Mouse (Mus musculus) MEL (cell line): ENCODE results near the gene 4931428F04Rik. TPM values are rescaled to one million over a fixed set of nuclear protein-coding genes. Genes with fewer than 3 reads are reported as not detected.

Experiments
- DNase-seq: peaks from one replicate; pipeline ENCODE4 v3.0.0; 2011; ENCODE audit warnings: low read depth, low spot score
- H3K27ac ChIP-seq: 2 replicates; pipeline ENCODE4 v1.5.1; 2012; ENCODE audit warnings: low read depth, mild to moderate bottlenecking, control low read depth, low read length, moderate library complexity; ENCODE audit not compliant: control insufficient read depth
- H3K27me3 ChIP-seq, 2 experiments: fragments of 150-350 bp in 1 of 2; sonication (generic) in 1 of 2; 2 replicates each; pipeline ENCODE4 v1.6.1; 2012; ENCODE audit warnings: low read length in 2 of 2, mild to moderate bottlenecking in 2 of 2, improper control_type of control experiment in 1 of 2, moderate library complexity in 1 of 2; ENCODE audit not compliant: insufficient read depth in 2 of 2, control insufficient read depth in 1 of 2
- H3K36me3 ChIP-seq, 2 experiments: 2 replicates each; pipeline ENCODE4 v1.6.1; 2012 to 2014; ENCODE audit warnings: low read length in 2 of 2, improper control_type of control experiment in 1 of 2, inconsistent platforms in 1 of 2, mild to moderate bottlenecking in 1 of 2; ENCODE audit not compliant: insufficient read depth in 2 of 2, control insufficient read depth in 1 of 2
- H3K4me1 ChIP-seq, 2 experiments: fragments of 150-350 bp in 1 of 2; sonication (generic) in 1 of 2; 2 replicates each; pipeline ENCODE4 v1.6.1; 2012; ENCODE audit warnings: low read length in 2 of 2, improper control_type of control experiment in 1 of 2, mild to moderate bottlenecking in 1 of 2; ENCODE audit not compliant: insufficient read depth in 2 of 2, control insufficient read depth in 1 of 2
- H3K4me3 ChIP-seq, 2 experiments: fragments of 150-350 bp in 1 of 2; sonication (generic) in 1 of 2; 2 replicates each; pipeline ENCODE4 v1.5.1; 2012; ENCODE audit warnings: low read depth in 2 of 2, low read length in 2 of 2, mild to moderate bottlenecking in 2 of 2, moderate library complexity in 2 of 2, control low read depth in 1 of 2, improper control_type of control experiment in 1 of 2; ENCODE audit not compliant: control insufficient read depth in 1 of 2, insufficient read depth in 1 of 2
- H3K79me2 ChIP-seq: 2 replicates; pipeline ENCODE4 v1.6.1; 2012; ENCODE audit warnings: mild to moderate bottlenecking, low read length, moderate library complexity; ENCODE audit not compliant: control insufficient read depth, poor library complexity, insufficient read depth
- H3K9ac ChIP-seq: 2 replicates; pipeline ENCODE4 v1.6.1; 2012; ENCODE audit warnings: low read depth, mild to moderate bottlenecking, control low read depth, low read length, moderate library complexity; ENCODE audit not compliant: control insufficient read depth, poor library complexity, severe bottlenecking
- H3K9me3 ChIP-seq: fragments of 150-350 bp; sonication (generic); replicated peaks from 2 replicates; pipeline ENCODE4 v1.6.1; 2012; ENCODE audit warnings: mild to moderate bottlenecking, low read length, improper control_type of control experiment, moderate library complexity; ENCODE audit not compliant: insufficient read depth
- BHLHE40 ChIP-seq: IDR thresholded peaks from 2 replicates; pipeline ENCODE4 v1.6.1; 2012; ENCODE audit warnings: low read depth, mild to moderate bottlenecking, inconsistent platforms, low read length, improper control_type of control experiment, borderline replicate concordance
- CHD1 ChIP-seq: IDR thresholded peaks from 2 replicates; pipeline ENCODE4 v1.6.1; 2012; ENCODE audit warnings: low read depth, mild to moderate bottlenecking, inconsistent platforms, low read length, improper control_type of control experiment
- CHD2 ChIP-seq: IDR thresholded peaks from 2 replicates; pipeline ENCODE4 v1.6.1; 2011; ENCODE audit warnings: low read length, improper control_type of control experiment
- CTCF ChIP-seq, 3 experiments: IDR thresholded peaks in 2 of 3; conservative IDR thresholded peaks in 1 of 3; 2 replicates each; pipeline ENCODE4 v1.5.1; 2011 to 2012; ENCODE audit warnings: low read length in 3 of 3, low read depth in 2 of 3, mild to moderate bottlenecking in 2 of 3, improper control_type of control experiment in 1 of 3, inconsistent platforms in 1 of 3, mixed read lengths in 1 of 3, moderate library complexity in 1 of 3; ENCODE audit not compliant: control insufficient read depth in 1 of 3, insufficient read depth in 1 of 3, poor library complexity in 1 of 3, severe bottlenecking in 1 of 3
- E2F4 ChIP-seq: IDR thresholded peaks from 2 replicates; pipeline ENCODE4 v1.6.1; 2011; ENCODE audit warnings: low read depth, low read length, improper control_type of control experiment, borderline replicate concordance
- ELF1 ChIP-seq: IDR thresholded peaks from 2 replicates; pipeline ENCODE4 v1.6.1; 2014; ENCODE audit warnings: low read depth, mild to moderate bottlenecking, inconsistent platforms, low read length, improper control_type of control experiment, moderate library complexity
- EP300 ChIP-seq, 2 experiments: IDR thresholded peaks; 2 replicates each; pipeline ENCODE4 v1.6.1; 2011; ENCODE audit warnings: improper control_type of control experiment in 2 of 2, low read length in 2 of 2, low read depth in 1 of 2, mild to moderate bottlenecking in 1 of 2
- ETS1 ChIP-seq: IDR thresholded peaks from 2 replicates; pipeline ENCODE4 v1.6.1; 2012; ENCODE audit warnings: low read depth, mild to moderate bottlenecking, inconsistent platforms, low read length, improper control_type of control experiment, moderate library complexity
- KAT2A ChIP-seq: conservative IDR thresholded peaks from 2 replicates; pipeline ENCODE4 v1.6.1; 2012; ENCODE audit warnings: low read depth, low read length, improper control_type of control experiment, inconsistent platforms
- MAFK ChIP-seq: IDR thresholded peaks from 2 replicates; pipeline ENCODE4 v1.6.1; 2011; ENCODE audit warnings: low read depth, mild to moderate bottlenecking, low read length, improper control_type of control experiment, borderline replicate concordance
- MAX ChIP-seq: IDR thresholded peaks from 2 replicates; pipeline ENCODE4 v1.6.1; 2011; ENCODE audit warnings: low read length, improper control_type of control experiment
- MXI1 ChIP-seq: IDR thresholded peaks from 2 replicates; pipeline ENCODE4 v1.6.1; 2011; ENCODE audit warnings: mild to moderate bottlenecking, low read depth, low read length, improper control_type of control experiment
- NELFE ChIP-seq: IDR thresholded peaks from 2 replicates; pipeline ENCODE4 v1.6.1; 2011; ENCODE audit warnings: low read depth, low read length, improper control_type of control experiment
- NRF1 ChIP-seq: IDR thresholded peaks from 2 replicates; pipeline ENCODE4 v1.6.1; 2014; ENCODE audit warnings: low read depth, mild to moderate bottlenecking, inconsistent platforms, low read length, improper control_type of control experiment, moderate library complexity; ENCODE audit not compliant: poor library complexity, insufficient read depth, severe bottlenecking
- POLR2AphosphoS5 ChIP-seq: IDR thresholded peaks from 2 replicates; pipeline ENCODE4 v1.6.1; 2012; ENCODE audit warnings: low read depth, borderline replicate concordance, mild to moderate bottlenecking, inconsistent platforms, low read length, moderate library complexity, mixed read lengths
- SMC3 ChIP-seq: IDR thresholded peaks from 2 replicates; pipeline ENCODE4 v1.6.1; 2011; ENCODE audit warnings: low read depth, low read length, improper control_type of control experiment
- TAL1 ChIP-seq: IDR thresholded peaks from 2 replicates; pipeline ENCODE4 v1.6.1; 2012; ENCODE audit warnings: mild to moderate bottlenecking, inconsistent platforms, low read length, moderate library complexity, mixed read lengths
- ZNF384 ChIP-seq: IDR thresholded peaks from 2 replicates; pipeline ENCODE4 v1.6.1; 2012; ENCODE audit warnings: low read depth, mild to moderate bottlenecking, inconsistent platforms, low read length, improper control_type of control experiment
- polyA plus RNA-seq, 2 experiments: library from polyadenylated mRNA; stranded (reverse) in 1 of 2; unstranded in 1 of 2; fragments of >175 nt in 1 of 2; fragments of >200 nt in 1 of 2; gene quantifications; 2 replicates each; pipeline versions ENCODE4 v1.2.1 to v1.2.4; 2012; ENCODE audit warnings: low replicate concordance in 2 of 2, low read depth in 1 of 2; ENCODE audit not compliant: insufficient read length in 2 of 2, insufficient read depth in 1 of 2, missing spikeins in 1 of 2
- total RNA-seq: library from RNA; depleted of rRNA; stranded (reverse); fragments of 300-350 nt; gene quantifications from 2 replicates; pipeline ENCODE4 v1.2.3, GENCODE M21; 2012; rRNA removed

4931428F04Rik gene
- total and polyA plus RNA-seq, 3 experiments = 8.2 to 13.0 TPM; not detected in 1

DNA sequence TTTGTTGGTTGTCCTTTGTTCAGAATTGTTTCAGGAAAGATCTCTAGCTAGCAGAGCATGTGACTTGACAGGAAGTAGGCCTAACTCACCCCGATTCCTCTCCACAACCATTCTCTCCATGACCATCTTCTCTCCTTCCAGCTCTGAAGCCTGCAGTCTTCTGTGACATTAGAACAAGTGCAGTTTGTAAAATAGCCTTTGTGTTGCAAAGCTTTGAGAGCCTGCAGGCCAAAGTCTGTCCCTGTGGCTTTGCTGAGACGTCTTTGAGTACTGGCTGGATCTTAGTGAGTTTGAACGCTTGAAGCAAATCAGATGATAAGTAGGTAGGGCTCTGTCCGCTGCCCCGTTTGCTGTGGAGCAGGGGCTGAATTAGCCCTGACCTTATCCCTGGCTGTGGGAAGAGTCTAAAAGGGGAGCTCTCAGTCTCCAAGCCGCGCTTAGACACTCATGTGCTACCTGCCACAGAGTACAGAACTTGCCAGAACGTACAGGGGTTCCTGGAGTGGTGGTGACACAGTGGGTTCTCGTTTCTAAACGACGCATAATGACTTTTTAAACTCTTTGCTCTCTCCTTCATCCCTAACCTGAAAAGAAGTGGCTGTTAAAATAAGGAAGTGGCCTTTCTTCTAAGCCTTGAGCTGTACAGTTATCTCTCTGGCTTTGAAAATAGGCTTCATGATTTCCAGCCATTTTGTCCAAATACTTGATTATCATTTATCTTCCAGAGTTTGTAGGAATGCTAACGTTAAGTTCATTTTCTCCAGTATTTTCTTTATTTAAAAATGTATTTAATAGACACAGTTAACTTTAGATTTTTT lies 58.0 kb downstream of the 4931428F04Rik start:
- Histone ChIP-seq H3K9me3 (no peaks in the 10 kb centered on the region), H3K27ac (peak overlapping the region; percentile 1; the same call in 1 of the 2 replicates), H3K4me1 (peaks cover 2 to 8% of the 10 kb centered on the region in 2 experiments; a peak in 3 of 4 replicates), H3K4me3 (no peak overlapping the region), H3K36me3 (peaks cover 5 to 24% of the 10 kb centered on the region in 2 experiments), H3K9ac (no peak overlapping the region), H3K79me2 (peaks cover 8% of the 10 kb centered on the region), H3K27me3 (no peaks in the 10 kb centered on the region)
- DNase-seq = peak; percentile 56
- no peak for TF ChIP-seq E2F4
- no peak for TF ChIP-seq NRF1
- TF ChIP-seq SMC3 = no peak
- TF ChIP-seq BHLHE40 = no peak
- no peak for TF ChIP-seq ZNF384
- 0 out of 2 replicates have a peak, but pooled peaks have one; percentile 17 for TF ChIP-seq MAX
- peak in 1 of 2 experiments; percentile 60; a peak in 2 of 4 replicates for TF ChIP-seq EP300 (IDR thresholded peaks at IDR 0.05; ENCODE audit: low read depth in 1 of 2, low read length in 2 of 2)
- TF ChIP-seq CHD2 = no peak
- no peak for TF ChIP-seq ETS1
- TF ChIP-seq KAT2A = no peak
- no peak for TF ChIP-seq TAL1
- TF ChIP-seq NELFE = no peak
- TF ChIP-seq ELF1 = peak; percentile 37; the same call in 1 of the 2 replicates
- no peak for TF ChIP-seq POLR2AphosphoS5
- TF ChIP-seq MAFK = no peak
- no peak for TF ChIP-seq CTCF (IDR thresholded peaks at IDR 0.05 in 2 of 3, conservative IDR thresholded peaks at IDR 0.05 in 1 of 3; ENCODE audit: control insufficient read depth in 1 of 3, insufficient read depth in 1 of 3, low read depth in 2 of 3, low read length in 3 of 3, poor library complexity in 1 of 3, severe bottlenecking in 1 of 3)
- no peak for TF ChIP-seq MXI1
- TF ChIP-seq CHD1 = no peak

Other genes starting within 250 kb of the 4931428F04Rik start
- gene Ces3a, start 241.3 kb downstream of the 4931428F04Rik start, total RNA-seq = not detected in 2 replicates
- not detected for gene Ces3a, start 241.3 kb downstream of the 4931428F04Rik start, polyA plus RNA-seq
- gene Ces3b, start 206.1 kb downstream of the 4931428F04Rik start, total RNA-seq = not detected in 2 replicates
- gene Ces3b, start 206.1 kb downstream of the 4931428F04Rik start, polyA plus RNA-seq = not detected
- gene Ces4a, start 158.1 kb downstream of the 4931428F04Rik start, total RNA-seq = not detected in 2 replicates
- gene Ces4a, start 158.1 kb downstream of the 4931428F04Rik start, polyA plus RNA-seq = not detected
- 32.5 and 40.6 TPM in 2 replicates for gene Cbfb, start 119.2 kb downstream of the 4931428F04Rik start, total RNA-seq
- 10 to 100 TPM in 1 of 2 experiments, not detected in 1; 37.9 TPM for gene Cbfb, start 119.2 kb downstream of the 4931428F04Rik start, polyA plus RNA-seq
- gene D230025D16Rik, start 64.7 kb downstream of the 4931428F04Rik start, total RNA-seq = 16.0 and 18.3 TPM in 2 replicates
- gene D230025D16Rik, start 64.7 kb downstream of the 4931428F04Rik start, polyA plus RNA-seq = 10 to 100 TPM in 1 of 2 experiments, not detected in 1; 22.4 TPM
- gene B3gnt9, start 34.7 kb downstream of the 4931428F04Rik start, total RNA-seq = 2.7 and 2.8 TPM in 2 replicates
- 1 to 10 TPM in 1 of 2 experiments, not detected in 1; 4.7 TPM for gene B3gnt9, start 34.7 kb downstream of the 4931428F04Rik start, polyA plus RNA-seq
- gene Tradd, start 25.3 kb downstream of the 4931428F04Rik start, total RNA-seq = 29.0 and 31.0 TPM in 2 replicates
- gene Tradd, start 25.3 kb downstream of the 4931428F04Rik start, polyA plus RNA-seq = 10 to 100 TPM in 1 of 2 experiments, not detected in 1; 33.5 TPM
- gene Fbxl8, start 25.2 kb downstream of the 4931428F04Rik start, total RNA-seq = 4.1 and 4.8 TPM in 2 replicates
- 1 to 10 TPM in 1 of 2 experiments, not detected in 1; 7.2 TPM for gene Fbxl8, start 25.2 kb downstream of the 4931428F04Rik start, polyA plus RNA-seq
- 1.4 and 1.7 TPM in 2 replicates for gene Hsf4, start 20.1 kb downstream of the 4931428F04Rik start, total RNA-seq
- gene Hsf4, start 20.1 kb downstream of the 4931428F04Rik start, polyA plus RNA-seq = 1 to 10 TPM in 1 of 2 experiments, not detected in 1; 7.1 TPM
- gene Nol3, start 13.7 kb downstream of the 4931428F04Rik start, total RNA-seq = 0.69 and 0.89 TPM in 2 replicates
- under 1 TPM in 1 of 2 experiments, not detected in 1; 0.63 TPM for gene Nol3, start 13.7 kb downstream of the 4931428F04Rik start, polyA plus RNA-seq
- 0.56 and 0.69 TPM in 2 replicates for gene Exoc3l, start 6.2 kb upstream of the 4931428F04Rik start, total RNA-seq
- gene Exoc3l, start 6.2 kb upstream of the 4931428F04Rik start, polyA plus RNA-seq = 1 to 10 TPM in 1 of 2 experiments, not detected in 1; 2.0 TPM
- gene E2f4, start 7.8 kb upstream of the 4931428F04Rik start, total RNA-seq = 95.9 and 98.5 TPM in 2 replicates
- gene E2f4, start 7.8 kb upstream of the 4931428F04Rik start, polyA plus RNA-seq = 100 to 1,000 TPM in 1 of 2 experiments, 10 to 100 TPM in 1; 97.9 to 313 TPM
- gene Elmo3, start 15.7 kb upstream of the 4931428F04Rik start, total RNA-seq = 1.0 and 1.3 TPM in 2 replicates
- 1 to 10 TPM in 1 of 2 experiments, not detected in 1; 2.9 TPM for gene Elmo3, start 15.7 kb upstream of the 4931428F04Rik start, polyA plus RNA-seq
- gene Lrrc29, start 36.4 kb upstream of the 4931428F04Rik start, total RNA-seq = 2.6 and 3.2 TPM in 2 replicates
- 1 to 10 TPM in 1 of 2 experiments, not detected in 1; 6.1 TPM for gene Lrrc29, start 36.4 kb upstream of the 4931428F04Rik start, polyA plus RNA-seq
- gene Tmem208, start 36.5 kb upstream of the 4931428F04Rik start, total RNA-seq = 123 and 149 TPM in 2 replicates
- gene Tmem208, start 36.5 kb upstream of the 4931428F04Rik start, polyA plus RNA-seq = 10 to 100 TPM in 1 of 2 experiments, not detected in 1; 94.5 TPM
- gene Fhod1, start 58.1 kb upstream of the 4931428F04Rik start, total RNA-seq = 2.5 and 2.8 TPM in 2 replicates
- gene Fhod1, start 58.1 kb upstream of the 4931428F04Rik start, polyA plus RNA-seq = 10 to 100 TPM in 1 of 2 experiments, not detected in 1; 10.9 TPM
- gene Slc9a5, start 59.0 kb upstream of the 4931428F04Rik start, total RNA-seq = 0.12 and 0.20 TPM in 2 replicates
- gene Slc9a5, start 59.0 kb upstream of the 4931428F04Rik start, polyA plus RNA-seq = 1 to 10 TPM in 1 of 2 experiments, not detected in 1; 1.9 TPM
- not detected in 2 replicates for gene Plekhg4, start 83.4 kb upstream of the 4931428F04Rik start, total RNA-seq
- gene Plekhg4, start 83.4 kb upstream of the 4931428F04Rik start, polyA plus RNA-seq = under 1 TPM in 1 of 2 experiments, not detected in 1; 0.10 TPM
- gene Kctd19, start 123.6 kb upstream of the 4931428F04Rik start, total RNA-seq = not detected in 2 replicates
- gene Kctd19, start 123.6 kb upstream of the 4931428F04Rik start, polyA plus RNA-seq = not detected
- not detected in 2 replicates for gene Lrrc36, start 123.7 kb upstream of the 4931428F04Rik start, total RNA-seq
- under 1 TPM in 1 of 2 experiments, not detected in 1; 0.06 TPM for gene Lrrc36, start 123.7 kb upstream of the 4931428F04Rik start, polyA plus RNA-seq
- gene Tppp3, start 181.7 kb upstream of the 4931428F04Rik start, total RNA-seq = 0.42 and 0.81 TPM in 2 replicates
- gene Tppp3, start 181.7 kb upstream of the 4931428F04Rik start, polyA plus RNA-seq = 1 to 10 TPM in 1 of 2 experiments, not detected in 1; 1.7 TPM
- 4.7 and 4.9 TPM in 2 replicates for gene Zdhhc1, start 207.0 kb upstream of the 4931428F04Rik start, total RNA-seq
- gene Zdhhc1, start 207.0 kb upstream of the 4931428F04Rik start, polyA plus RNA-seq = 10 to 100 TPM in 1 of 2 experiments, not detected in 1; 11.5 TPM
- 0.27 TPM in 1 of 2 replicates, not detected in the other for gene Hsd11b2, start 228.9 kb upstream of the 4931428F04Rik start, total RNA-seq
- 1 to 10 TPM in 1 of 2 experiments, not detected in 1; 2.1 TPM for gene Hsd11b2, start 228.9 kb upstream of the 4931428F04Rik start, polyA plus RNA-seq